Mouse (Mus musculus): ENCODE measurements at regions not wholly inside any gene's neighbourhood (a gene's known extent, or its start where the extent isn't known, plus 50 kb on each side); places are given as distances from the start of the nearest gene placed in this dataset.

GRCm38 (mm10) chr5:126612571-126612970 lies 629.0 kb upstream of the Tmem132c start:
- DNase-seq = no peak

GRCm38 (mm10) chr5:126622551-126622950 lies 619.1 kb upstream of the Tmem132c start:
- DNase-seq = no peak

GRCm38 (mm10) chr5:126623205-126623604 lies 618.4 kb upstream of the Tmem132c start:
- peak; percentile 2 for DNase-seq

- no peak for DNase-seq
Measured at GRCm38 (mm10) chr5:126629826-126630225, 611.8 kb upstream of the Tmem132c start.

GRCm38 (mm10) chr5:126650415-126650814 lies 591.2 kb upstream of the Tmem132c start:
- no peak for DNase-seq

- no peak for DNase-seq
Measured at GRCm38 (mm10) chr5:126651367-126651766, 590.2 kb upstream of the Tmem132c start.

GRCm38 (mm10) chr5:126662648-126663047 lies 579.0 kb upstream of the Tmem132c start:
- no peak for DNase-seq

GRCm38 (mm10) chr5:126671156-126671555 lies 570.5 kb upstream of the Tmem132c start:
- peak; percentile 2 for DNase-seq

GRCm38 (mm10) chr5:126680262-126680661 lies 561.3 kb upstream of the Tmem132c start:
- DNase-seq = no peak

GRCm38 (mm10) chr5:126699314-126699713 lies 542.3 kb upstream of the Tmem132c start:
- DNase-seq = no peak

GRCm38 (mm10) chr5:126703516-126704282 lies 537.9 kb upstream of the Tmem132c start:
- no peak for DNase-seq

- no peak for DNase-seq
Measured at GRCm38 (mm10) chr5:126705871-126706270, 535.7 kb upstream of the Tmem132c start.

- DNase-seq = no peak
Measured at GRCm38 (mm10) chr5:126706701-126707100, 534.9 kb upstream of the Tmem132c start.

- no peak for DNase-seq
Measured at GRCm38 (mm10) chr5:126714672-126715071, 526.9 kb upstream of the Tmem132c start.

- no peak for DNase-seq
Measured at GRCm38 (mm10) chr5:126718421-126718820, 523.2 kb upstream of the Tmem132c start.

- no peak for DNase-seq
Measured at GRCm38 (mm10) chr5:126721300-126721699, 520.3 kb upstream of the Tmem132c start.

- DNase-seq = no peak
Measured at GRCm38 (mm10) chr5:126723304-126724295, 518.0 kb upstream of the Tmem132c start.

- no peak for DNase-seq
Measured at GRCm38 (mm10) chr5:126724329-126724728, 517.3 kb upstream of the Tmem132c start.

- peak; percentile 7 for DNase-seq
Measured at GRCm38 (mm10) chr5:126733470-126733869, 508.1 kb upstream of the Tmem132c start.

- DNase-seq = no peak
Measured at GRCm38 (mm10) chr5:126735733-126736132, 505.9 kb upstream of the Tmem132c start.

- DNase-seq = no peak
Measured at GRCm38 (mm10) chr5:126737681-126738080, 503.9 kb upstream of the Tmem132c start.

GRCm38 (mm10) chr5:126740861-126741410 lies 500.7 kb upstream of the Tmem132c start:
- no peak for DNase-seq

- DNase-seq = no peak
Measured at GRCm38 (mm10) chr5:126755107-126755506, 486.5 kb upstream of the Tmem132c start.

All from kidney, adult 11 months (tissue).